Mouse (Mus musculus) stomach, embryonic 16.5 days (tissue): ENCODE measurements at regions not wholly inside any gene's neighbourhood (a gene's known extent, or its start where the extent isn't known, plus 50 kb on each side); places are given as distances from the start of the nearest gene placed in this dataset.

ENCODE experiments used
- ATAC-seq: fragments of 200-750 bp; cut with Nextera tagmentation; 2 replicates; pipeline ENCODE4 v1.8.0; 2017; ENCODE audit warnings: moderate number of reproducible peaks, moderate TSS enrichment; ENCODE audit not compliant: insufficient read depth, low FRiP score
- H3K27ac ChIP-seq: fragments of 300-500 bp; sonication (generic); 2 replicates; pipeline ENCODE4 v1.5.1; 2014; ENCODE audit warnings: low read length
- H3K27me3 ChIP-seq: fragments of 300-500 bp; sonication (generic); 2 replicates; pipeline ENCODE4 v1.6.1; 2014; ENCODE audit warnings: low read length, control low read depth, mixed read lengths; ENCODE audit not compliant: control insufficient read depth, insufficient read depth
- H3K36me3 ChIP-seq: fragments of 300-500 bp; sonication (generic); 2 replicates; pipeline ENCODE4 v1.6.1; 2014; ENCODE audit warnings: low read length; ENCODE audit not compliant: control insufficient read depth, insufficient read depth
- H3K4me1 ChIP-seq: fragments of 300-500 bp; sonication (generic); 2 replicates; pipeline ENCODE4 v1.6.1; 2014; ENCODE audit warnings: low read length, control low read depth, mixed read lengths; ENCODE audit not compliant: control insufficient read depth, insufficient read depth
- H3K4me2 ChIP-seq: fragments of 300-500 bp; sonication (generic); 2 replicates; pipeline ENCODE4 v1.6.1; 2014; ENCODE audit warnings: low read depth, low read length, mixed read lengths
- H3K4me3 ChIP-seq: fragments of 300-500 bp; sonication (generic); replicated peaks from 2 replicates; pipeline ENCODE4 v1.5.1; 2014; ENCODE audit warnings: mild to moderate bottlenecking, low read length
- H3K9ac ChIP-seq: fragments of 300-500 bp; sonication (generic); 2 replicates; pipeline ENCODE4 v1.6.1; 2014; ENCODE audit warnings: low read length
- H3K9me3 ChIP-seq: fragments of 300-500 bp; sonication (generic); replicated peaks from 2 replicates; pipeline ENCODE4 v1.6.1; 2016; ENCODE audit warnings: low read length, control low read depth; ENCODE audit not compliant: control insufficient read depth
- WGBS: fragments of 180-500 bp; shearing (Covaris S2); extraction: QIAGEN DNeasy Blood & Tissue Kit; methylation state at CpG from one replicate; pipeline ENCODE4 v1.1.7; 2014; 5-methylcytosine and 5-hydroxymethylcytosine counted together

DNA sequence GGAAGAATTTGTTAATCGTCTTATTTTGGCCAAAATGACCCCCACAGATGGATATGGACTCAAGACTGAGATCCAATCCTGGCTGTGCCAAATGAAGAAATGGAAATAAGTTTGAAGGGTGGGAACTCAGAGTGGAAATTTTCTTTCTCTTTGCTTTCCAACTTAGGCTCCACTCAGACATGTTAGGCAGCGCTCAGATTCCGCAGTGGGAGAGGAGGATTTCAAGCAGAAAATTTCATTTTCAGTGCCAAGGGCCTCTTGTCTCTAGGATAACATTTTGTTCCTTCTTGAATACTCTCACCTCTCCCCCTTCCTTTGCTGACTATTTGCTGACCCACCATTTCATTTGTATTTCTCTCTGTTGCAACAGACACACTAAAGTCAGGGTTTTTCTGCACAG, 114.2 kb upstream of the Gas1 start:
- Histone ChIP-seq H3K9ac (no peak overlapping the region), H3K4me1 (peaks cover 9% of the 10 kb centered on the region), H3K4me2 (no peak overlapping the region), H3K9me3 (no peaks in the 10 kb centered on the region), H3K27me3 (no peaks in the 10 kb centered on the region), H3K27ac (no peak overlapping the region), H3K36me3 (no peaks in the 10 kb centered on the region), H3K4me3 (no peak overlapping the region)
- 86% methylated on average over 3 of the region's 3 CpGs for WGBS
- no peak for ATAC-seq

DNA sequence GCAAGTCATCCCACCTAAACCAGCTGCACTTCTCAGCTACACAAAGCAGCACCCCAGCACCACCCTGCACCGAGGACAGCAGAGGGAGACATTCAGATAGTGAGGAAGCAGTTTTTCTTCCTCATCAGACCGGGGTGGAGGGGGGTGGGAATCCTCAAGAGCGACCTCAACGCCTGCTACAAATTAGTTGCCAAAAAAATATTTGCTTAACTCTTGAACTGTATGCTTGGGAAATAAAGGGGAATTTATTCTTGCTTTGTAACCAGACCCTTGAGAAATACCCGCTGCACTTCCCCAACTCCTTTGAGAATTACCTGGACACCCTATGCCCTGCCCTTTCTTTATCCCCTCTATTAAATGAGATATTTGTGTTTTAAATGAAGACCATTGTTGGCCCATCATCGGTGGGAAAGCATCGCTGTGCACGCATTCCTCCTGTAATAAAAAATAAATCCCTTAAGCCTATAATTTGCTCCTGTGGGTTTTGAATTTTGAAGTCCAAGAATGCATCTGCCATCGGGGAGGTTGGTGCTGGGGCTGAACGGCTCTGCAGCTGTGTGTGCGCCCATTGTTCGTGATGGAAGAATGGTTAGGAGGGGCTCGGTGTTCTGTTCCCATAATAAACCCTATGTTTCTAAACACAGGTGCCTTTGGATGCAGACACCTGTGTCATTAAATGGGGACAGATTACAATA, 119.2 kb upstream of the Gas1 start:
- H3K9ac ChIP-seq = no peak overlapping the region
- peaks cover 4% of the 10 kb centered on the region for H3K4me1 ChIP-seq
- H3K27me3 ChIP-seq = no peaks in the 10 kb centered on the region
- no peaks in the 10 kb centered on the region for H3K9me3 ChIP-seq
- no peak overlapping the region for H3K4me2 ChIP-seq
- H3K4me3 ChIP-seq = no peak overlapping the region
- WGBS = 50% methylated on average over 13 of the region's 13 CpGs
- no peak overlapping the region for H3K27ac ChIP-seq
- no peaks in the 10 kb centered on the region for H3K36me3 ChIP-seq
- no peak for ATAC-seq

DNA sequence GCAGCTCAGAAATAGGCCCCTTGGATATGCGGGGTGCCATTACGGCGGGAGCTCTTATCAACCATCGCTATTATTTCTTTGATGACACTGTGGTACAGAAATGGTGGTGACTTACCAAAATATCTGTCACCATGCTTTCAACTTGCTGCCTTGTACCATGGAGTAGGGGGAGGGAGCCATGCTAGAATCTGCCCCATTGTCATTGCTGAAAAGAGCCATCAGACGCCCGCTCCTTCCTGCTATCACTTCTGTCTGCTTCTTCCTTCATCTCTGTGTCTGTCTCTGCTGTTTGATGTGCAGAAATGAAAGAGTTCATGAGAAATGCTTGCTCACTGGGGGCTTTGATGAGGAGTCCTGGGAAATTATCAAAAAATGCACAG, 119.7 kb upstream of the Gas1 start:
- Histone ChIP-seq H3K27ac (no peak overlapping the region), H3K4me1 (peaks cover 4% of the 10 kb centered on the region), H3K27me3 (no peaks in the 10 kb centered on the region), H3K4me2 (no peak overlapping the region), H3K9me3 (no peaks in the 10 kb centered on the region), H3K36me3 (no peaks in the 10 kb centered on the region), H3K4me3 (no peak overlapping the region), H3K9ac (no peak overlapping the region)
- 83% methylated on average over 6 of the region's 6 CpGs for WGBS
- ATAC-seq = no peak

GRCm38 (mm10) chr13:60298575-60298974, 121.4 kb upstream of the Gas1 start:
- Histone ChIP-seq H3K4me3 (no peak overlapping the region), H3K4me1 (peaks cover 4% of the 10 kb centered on the region), H3K27ac (0 out of 2 replicates have a peak overlapping the region, but pooled peaks have one; percentile 5), H3K36me3 (no peaks in the 10 kb centered on the region), H3K27me3 (no peaks in the 10 kb centered on the region), H3K9ac (no peak overlapping the region), H3K4me2 (no peak overlapping the region), H3K9me3 (no peaks in the 10 kb centered on the region)
- ATAC-seq = peak; percentile 33; the same call in 1 of the 2 replicates
- WGBS = 55% methylated on average over 2 of the region's 2 CpGs

DNA sequence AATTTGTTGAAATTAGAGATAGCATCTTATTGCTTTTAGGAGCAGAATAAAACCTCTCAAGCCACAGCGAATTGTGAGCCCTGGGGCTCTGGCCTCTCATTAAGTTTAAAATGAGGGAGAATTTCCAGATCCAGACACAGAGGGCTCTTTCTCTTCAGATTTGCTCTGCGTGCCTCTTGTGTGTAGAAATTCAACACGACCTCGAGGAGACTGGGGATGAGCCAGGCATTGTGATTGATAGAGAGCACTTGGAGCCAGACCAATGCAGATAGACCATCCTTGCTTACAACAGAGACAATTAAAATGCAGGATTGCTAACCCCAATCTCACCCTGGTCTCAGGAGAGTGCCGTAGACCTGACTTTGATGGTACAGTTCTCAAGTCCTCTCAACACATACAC, 121.9 kb upstream of the Gas1 start:
- H3K4me1 ChIP-seq = peaks cover 4% of the 10 kb centered on the region
- WGBS = 48% methylated on average over 5 of the region's 5 CpGs
- H3K36me3 ChIP-seq = no peaks in the 10 kb centered on the region
- H3K9ac ChIP-seq = no peak overlapping the region
- no peaks in the 10 kb centered on the region for H3K9me3 ChIP-seq
- H3K4me3 ChIP-seq = no peak overlapping the region
- no peaks in the 10 kb centered on the region for H3K27me3 ChIP-seq
- 0 out of 2 replicates have a peak overlapping the region, but pooled peaks have one; percentile 5 for H3K27ac ChIP-seq
- no peak for ATAC-seq
- H3K4me2 ChIP-seq = no peak overlapping the region

- no peak overlapping the region for H3K4me2 ChIP-seq
- H3K4me3 ChIP-seq = no peak overlapping the region
- no peaks in the 10 kb centered on the region for H3K36me3 ChIP-seq
- peaks cover 5% of the 10 kb centered on the region; the same call in 1 of the 2 replicates for H3K4me1 ChIP-seq
- no peaks in the 10 kb centered on the region for H3K9me3 ChIP-seq
- WGBS = 88% methylated on average over 9 of the region's 9 CpGs
- no peak overlapping the region for H3K27ac ChIP-seq
- H3K27me3 ChIP-seq = no peaks in the 10 kb centered on the region
- no peak overlapping the region for H3K9ac ChIP-seq
- ATAC-seq = no peak
Measured at GRCm38 (mm10) chr13:60303561-60303960, 126.4 kb upstream of the Gas1 start.

DNA sequence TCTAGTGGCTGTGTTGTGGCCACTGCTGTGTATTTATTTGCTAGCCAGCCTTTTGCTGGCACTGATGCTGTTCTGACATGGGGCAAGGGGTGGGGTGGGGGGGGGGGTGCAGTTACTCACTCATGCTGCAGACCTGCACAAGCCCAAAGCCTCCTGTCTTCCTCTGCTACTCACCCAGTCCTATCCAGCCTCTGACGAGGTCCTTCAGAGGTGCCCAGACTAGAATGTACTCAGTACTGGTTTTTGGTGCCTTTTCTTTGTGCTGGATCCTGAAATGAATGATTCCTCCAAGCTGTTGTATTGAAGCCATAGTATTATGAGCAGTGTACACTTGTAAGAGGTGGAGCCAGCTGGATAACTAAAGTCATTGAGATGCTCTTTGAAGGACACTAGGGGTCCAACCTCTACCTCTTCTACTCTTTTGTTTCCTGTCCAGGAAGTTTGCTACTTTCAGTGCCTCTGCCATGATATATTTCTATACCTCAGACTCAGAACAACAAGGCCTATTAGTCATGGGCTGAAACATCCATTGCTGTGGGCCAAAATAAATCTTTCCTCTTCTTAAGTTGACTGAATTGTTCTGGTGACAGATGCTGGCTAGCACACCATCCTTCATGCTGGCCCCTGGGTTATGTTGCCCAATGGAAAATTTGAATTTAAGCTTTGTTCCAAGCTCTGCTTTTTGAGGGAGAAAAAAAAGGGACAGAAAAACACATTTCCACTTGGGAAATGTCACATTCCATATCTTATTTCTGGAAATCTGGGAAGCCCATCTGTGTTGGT, 128.1 kb upstream of the Gas1 start:
- ATAC-seq = no peak
- Histone ChIP-seq H3K4me2 (no peak overlapping the region), H3K9me3 (no peaks in the 10 kb centered on the region), H3K36me3 (no peaks in the 10 kb centered on the region), H3K27ac (no peak overlapping the region), H3K27me3 (no peaks in the 10 kb centered on the region), H3K4me1 (peaks cover 11% of the 10 kb centered on the region; the same call in 1 of the 2 replicates), H3K4me3 (no peak overlapping the region), H3K9ac (no peak overlapping the region)
- 88% methylated on average over 1 of the region's 1 CpGs for WGBS

GRCm38 (mm10) chr13:60308062-60308801, 131.1 kb upstream of the Gas1 start:
- Histone ChIP-seq H3K9me3 (no peaks in the 10 kb centered on the region), H3K27ac (peak overlapping the region; percentile 85), H3K4me2 (no peak overlapping the region), H3K9ac (no peak overlapping the region), H3K4me1 (peaks cover 11% of the 10 kb centered on the region; the same call in 1 of the 2 replicates), H3K4me3 (no peak overlapping the region), H3K36me3 (no peaks in the 10 kb centered on the region), H3K27me3 (no peaks in the 10 kb centered on the region)
- ATAC-seq = peak; percentile 88
- WGBS = 30% methylated on average over 13 of the region's 13 CpGs

DNA sequence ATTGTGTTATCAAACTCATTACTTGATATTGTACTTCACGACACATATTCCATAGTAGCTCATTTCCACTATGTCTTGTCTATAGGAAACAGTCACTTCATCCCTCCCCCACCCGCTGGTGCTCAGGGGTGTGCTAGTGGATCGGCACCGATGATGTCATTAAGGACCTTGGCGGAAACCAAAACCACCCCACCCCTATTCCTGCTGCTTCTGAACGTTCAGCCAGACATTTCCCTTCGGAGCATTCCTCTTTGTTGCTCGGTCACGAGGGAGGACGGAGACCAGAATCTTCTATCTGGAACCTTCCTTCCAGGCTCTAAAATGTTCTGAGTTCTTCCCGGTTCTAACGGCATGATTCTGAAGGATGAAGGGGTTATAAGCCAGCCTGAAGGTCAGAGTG, 132.3 kb upstream of the Gas1 start:
- no peak overlapping the region for H3K4me2 ChIP-seq
- no peak for ATAC-seq
- no peak overlapping the region for H3K9ac ChIP-seq
- H3K27me3 ChIP-seq = no peaks in the 10 kb centered on the region
- H3K9me3 ChIP-seq = no peaks in the 10 kb centered on the region
- H3K4me1 ChIP-seq = peaks cover 11% of the 10 kb centered on the region; the same call in 1 of the 2 replicates
- no peak overlapping the region for H3K4me3 ChIP-seq
- H3K27ac ChIP-seq = peak overlapping the region; percentile 85; the same call in 1 of the 2 replicates
- no peaks in the 10 kb centered on the region for H3K36me3 ChIP-seq
- WGBS = 86% methylated on average over 12 of the region's 12 CpGs
